Mouse (Mus musculus): ENCODE measurements around the gene Eif1ad. TPM values are rescaled to one million over a fixed set of nuclear protein-coding genes. Genes with fewer than 3 reads are reported as not detected.

The Eif1ad gene
- total and polyA plus RNA-seq, 2 experiments from 2014 or later: 33.4 to 50.3 TPM

DNA sequence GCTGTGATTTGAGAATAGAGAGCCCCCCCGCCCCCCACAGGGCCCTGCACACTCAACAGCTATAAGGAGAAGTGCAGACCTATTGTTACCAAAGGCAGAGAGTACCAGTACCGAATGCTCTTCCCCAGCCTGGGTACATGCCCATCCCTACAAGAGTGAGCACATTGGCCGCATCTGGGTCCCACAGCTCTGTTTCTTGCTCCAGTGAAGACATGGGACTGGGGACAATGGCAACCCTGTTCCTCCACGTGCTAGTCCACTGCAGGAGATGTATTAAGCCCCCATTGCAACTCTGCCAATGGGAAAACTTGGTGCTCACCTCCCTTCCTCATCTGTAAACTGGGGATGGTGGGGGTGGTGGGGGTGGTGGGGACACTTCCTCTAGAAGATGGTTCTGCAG, 47.3 kb downstream of the Eif1ad start:
- Histone ChIP-seq H3K27me3 (ENCODE audit: insufficient read depth, low read length) (no peaks in the 10 kb centered on the region), H3K4me3 (ENCODE audit: low read depth, low read length) (no peak overlapping the region), H3K4me2 (ENCODE audit: low read depth, low read length, poor library complexity, severe bottlenecking) (no peak overlapping the region), H3K27ac (ENCODE audit: low read depth, low read length) (no peak overlapping the region), H3K9me3 (ENCODE audit: low read length) (no peaks in the 10 kb centered on the region), H3K4me1 (ENCODE audit: insufficient read depth, low read length) (no peaks in the 10 kb centered on the region), H3K36me3 (ENCODE audit: insufficient read depth, low read length) (0 out of 2 replicates have a peak, but pooled peaks cover 6% of the 10 kb centered on the region), H3K9ac (replicated peaks; ENCODE audit: low read length, poor library complexity, severe bottlenecking) (no peak overlapping the region)
- TF ChIP-seq CTCF (IDR thresholded peaks at IDR 0.05): no peak
- no peak for ATAC-seq (ENCODE audit: low FRiP score)
- WGBS: 68% methylated on average over 4 of the region's 4 CpGs
- no peak for DNase-seq (ENCODE audit: low spot score)

GRCm38 (mm10) chr19:5414534-5414957, 48.0 kb downstream of the Eif1ad start:
- Histone ChIP-seq H3K4me3 (ENCODE audit: low read depth, low read length) (no peak overlapping the region), H3K9ac (replicated peaks; ENCODE audit: low read length, poor library complexity, severe bottlenecking) (no peak overlapping the region), H3K36me3 (ENCODE audit: insufficient read depth, low read length) (0 out of 2 replicates have a peak, but pooled peaks cover 6% of the 10 kb centered on the region), H3K9me3 (ENCODE audit: low read length) (no peaks in the 10 kb centered on the region), H3K27ac (ENCODE audit: low read depth, low read length) (no peak overlapping the region), H3K27me3 (ENCODE audit: insufficient read depth, low read length) (no peaks in the 10 kb centered on the region), H3K4me2 (ENCODE audit: low read depth, low read length, poor library complexity, severe bottlenecking) (no peak overlapping the region), H3K4me1 (ENCODE audit: insufficient read depth, low read length) (no peaks in the 10 kb centered on the region)
- 47% methylated on average over 2 of the region's 2 CpGs for WGBS
- no peak for ATAC-seq (ENCODE audit: low FRiP score)
- no peak for TF ChIP-seq CTCF (IDR thresholded peaks at IDR 0.05)
- DNase-seq (ENCODE audit: low spot score): no peak

DNA sequence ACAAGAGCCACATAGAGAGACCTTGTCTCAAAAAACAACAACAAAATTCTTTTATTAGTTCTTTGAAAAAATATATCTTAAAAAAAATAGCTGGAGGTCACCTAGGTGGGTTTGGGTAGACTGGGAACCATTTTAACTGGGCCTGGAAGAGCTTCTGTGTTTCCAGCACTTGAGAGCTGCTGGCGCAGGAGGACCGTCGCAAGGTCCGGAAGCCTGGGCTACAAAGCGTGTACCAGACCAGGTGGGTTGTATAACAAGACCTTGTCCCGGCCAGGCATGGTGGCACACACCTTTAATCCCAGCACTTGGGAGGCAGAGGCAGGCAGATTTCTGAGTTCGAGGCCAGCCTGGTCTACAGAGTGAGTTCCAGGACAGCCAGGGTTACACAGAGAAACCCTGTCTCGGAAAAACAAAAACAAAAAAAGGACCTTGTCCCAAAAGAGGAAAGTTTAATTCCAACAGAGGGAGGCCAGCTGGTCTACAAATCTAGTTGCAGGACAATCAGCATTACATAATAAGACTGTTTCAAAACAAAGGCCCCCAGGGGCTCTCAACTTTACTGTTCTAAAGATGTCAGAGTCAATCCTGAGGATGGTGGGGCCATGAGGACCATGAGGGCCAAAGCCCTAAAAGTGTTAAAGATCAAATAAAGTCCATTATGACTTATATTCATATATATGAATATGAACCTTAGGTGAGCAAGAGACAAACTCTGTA, 52.4 kb downstream of the Eif1ad start:
- Histone ChIP-seq H3K4me1 (ENCODE audit: insufficient read depth, low read length) (peaks cover 10% of the 10 kb centered on the region; the same call in 1 of the 2 replicates), H3K27me3 (ENCODE audit: insufficient read depth, low read length) (no peaks in the 10 kb centered on the region), H3K9ac (replicated peaks; ENCODE audit: low read length, poor library complexity, severe bottlenecking) (no peak overlapping the region), H3K4me2 (ENCODE audit: low read depth, low read length, poor library complexity, severe bottlenecking) (no peak overlapping the region), H3K36me3 (ENCODE audit: insufficient read depth, low read length) (peaks cover 31% of the 10 kb centered on the region), H3K9me3 (ENCODE audit: low read length) (no peaks in the 10 kb centered on the region), H3K27ac (ENCODE audit: low read depth, low read length) (no peak overlapping the region), H3K4me3 (ENCODE audit: low read depth, low read length) (no peak overlapping the region)
- ATAC-seq (ENCODE audit: low FRiP score) (no peak), DNase-seq (ENCODE audit: low spot score) (no peak)
- WGBS: 92% methylated on average over 8 of the region's 8 CpGs
- TF ChIP-seq CTCF (IDR thresholded peaks at IDR 0.05): no peak

GRCm38 (mm10) chr19:5419630-5420029, 53.1 kb downstream of the Eif1ad start:
- TF ChIP-seq CTCF (IDR thresholded peaks at IDR 0.05): no peak
- WGBS: 97% methylated on average over 9 of the region's 9 CpGs
- Histone ChIP-seq H3K36me3 (ENCODE audit: insufficient read depth, low read length) (peaks cover 31% of the 10 kb centered on the region), H3K4me2 (ENCODE audit: low read depth, low read length, poor library complexity, severe bottlenecking) (no peak overlapping the region), H3K4me3 (ENCODE audit: low read depth, low read length) (no peak overlapping the region), H3K27me3 (ENCODE audit: insufficient read depth, low read length) (no peaks in the 10 kb centered on the region), H3K4me1 (ENCODE audit: insufficient read depth, low read length) (peaks cover 10% of the 10 kb centered on the region; the same call in 1 of the 2 replicates), H3K9ac (replicated peaks; ENCODE audit: low read length, poor library complexity, severe bottlenecking) (no peak overlapping the region), H3K27ac (ENCODE audit: low read depth, low read length) (no peak overlapping the region), H3K9me3 (ENCODE audit: low read length) (no peaks in the 10 kb centered on the region)
- DNase-seq (ENCODE audit: low spot score) (no peak), ATAC-seq (ENCODE audit: low FRiP score) (no peak)

DNA sequence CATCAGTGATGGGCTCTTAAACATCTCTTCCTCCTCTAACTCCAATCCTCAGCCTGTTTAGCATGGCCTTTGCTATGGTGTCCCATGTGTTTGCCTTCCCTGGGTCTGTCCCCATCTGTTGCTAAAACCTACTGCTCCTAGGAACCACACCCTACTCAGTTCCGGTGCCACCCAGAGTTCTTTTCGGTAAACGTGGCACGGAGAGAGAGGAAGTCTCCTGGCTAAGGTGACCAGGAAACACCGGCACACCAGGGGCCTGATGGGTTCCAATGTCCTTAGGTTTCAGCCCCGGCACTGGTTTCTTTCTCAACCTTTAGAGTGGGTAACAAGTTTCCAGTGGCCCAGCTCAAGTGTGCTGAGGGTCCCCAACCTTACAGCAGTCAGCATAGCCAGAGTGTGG, 54.0 kb downstream of the Eif1ad start:
- no peak for ATAC-seq (ENCODE audit: low FRiP score)
- Histone ChIP-seq H3K27me3 (ENCODE audit: insufficient read depth, low read length) (no peaks in the 10 kb centered on the region), H3K4me2 (ENCODE audit: low read depth, low read length, poor library complexity, severe bottlenecking) (no peak overlapping the region), H3K36me3 (ENCODE audit: insufficient read depth, low read length) (peaks cover 31% of the 10 kb centered on the region), H3K9me3 (ENCODE audit: low read length) (no peaks in the 10 kb centered on the region), H3K9ac (replicated peaks; ENCODE audit: low read length, poor library complexity, severe bottlenecking) (no peak overlapping the region), H3K4me1 (ENCODE audit: insufficient read depth, low read length) (peaks cover 10% of the 10 kb centered on the region), H3K4me3 (ENCODE audit: low read depth, low read length) (no peak overlapping the region), H3K27ac (ENCODE audit: low read depth, low read length) (no peak overlapping the region)
- no peak for DNase-seq (ENCODE audit: low spot score)
- 94% methylated on average over 6 of the region's 6 CpGs for WGBS
- no peak for TF ChIP-seq CTCF (IDR thresholded peaks at IDR 0.05)

Other genes with a start within 250 kb of the Eif1ad start
- gene Klc2, start 248.2 kb upstream of the Eif1ad start, total RNA-seq (2014; rRNA removed): 187 and 201 TPM in 2 replicates
- 65.7 and 67.9 TPM in 2 replicates for gene Klc2, start 248.2 kb upstream of the Eif1ad start, polyA plus RNA-seq (2015; fragmentation: Nextera tagmentation; extraction: Ambion mirVana)
- gene Pacs1, start 93.6 kb upstream of the Eif1ad start, total RNA-seq (2014; rRNA removed): 86.4 and 124 TPM in 2 replicates
- gene Pacs1, start 93.6 kb upstream of the Eif1ad start, polyA plus RNA-seq (2015; fragmentation: Nextera tagmentation; extraction: Ambion mirVana): 47.9 and 49.9 TPM in 2 replicates
- gene Sf3b2, start 71.3 kb upstream of the Eif1ad start, total RNA-seq (2014; rRNA removed): 270 and 283 TPM in 2 replicates
- gene Sf3b2, start 71.3 kb upstream of the Eif1ad start, polyA plus RNA-seq (2015; fragmentation: Nextera tagmentation; extraction: Ambion mirVana): 312 and 315 TPM in 2 replicates
- 27.4 and 29.2 TPM in 2 replicates for gene Gal3st3, start 68.4 kb upstream of the Eif1ad start, total RNA-seq (2014; rRNA removed)
- 40.8 and 41.4 TPM in 2 replicates for gene Gal3st3, start 68.4 kb upstream of the Eif1ad start, polyA plus RNA-seq (2015; fragmentation: Nextera tagmentation; extraction: Ambion mirVana)
- gene Catsper1, start 31.0 kb upstream of the Eif1ad start, total RNA-seq (2014; rRNA removed): not detected in 2 replicates
- not detected in 2 replicates for gene Catsper1, start 31.0 kb upstream of the Eif1ad start, polyA plus RNA-seq (2015; fragmentation: Nextera tagmentation; extraction: Ambion mirVana)
- 0.82 and 1.1 TPM in 2 replicates for gene Cst6, start 17.2 kb upstream of the Eif1ad start, total RNA-seq (2014; rRNA removed)
- 13.1 and 14.9 TPM in 2 replicates for gene Cst6, start 17.2 kb upstream of the Eif1ad start, polyA plus RNA-seq (2015; fragmentation: Nextera tagmentation; extraction: Ambion mirVana)
- 72.9 and 79.6 TPM in 2 replicates for gene Banf1, start 427 bp downstream of the Eif1ad start, total RNA-seq (2014; rRNA removed)
- 310 and 313 TPM in 2 replicates for gene Banf1, start 427 bp downstream of the Eif1ad start, polyA plus RNA-seq (2015; fragmentation: Nextera tagmentation; extraction: Ambion mirVana)
- gene Sart1, start 22.0 kb downstream of the Eif1ad start, total RNA-seq (2014; rRNA removed): 28.9 and 37.0 TPM in 2 replicates
- gene Sart1, start 22.0 kb downstream of the Eif1ad start, polyA plus RNA-seq (2015; fragmentation: Nextera tagmentation; extraction: Ambion mirVana): 43.4 and 51.0 TPM in 2 replicates
- gene Tsga10ip, start 35.8 kb downstream of the Eif1ad start, total RNA-seq (2014; rRNA removed): not detected in 2 replicates
- 0.10 TPM in 1 of 2 replicates, not detected in the other for gene Tsga10ip, start 35.8 kb downstream of the Eif1ad start, polyA plus RNA-seq (2015; fragmentation: Nextera tagmentation; extraction: Ambion mirVana)
- gene Drap1, start 58.2 kb downstream of the Eif1ad start, total RNA-seq (2014; rRNA removed): 187 and 203 TPM in 2 replicates
- gene Drap1, start 58.2 kb downstream of the Eif1ad start, polyA plus RNA-seq (2015; fragmentation: Nextera tagmentation; extraction: Ambion mirVana): 332 and 342 TPM in 2 replicates
- 73.2 and 98.8 TPM in 2 replicates for gene AI837181, start 58.4 kb downstream of the Eif1ad start, total RNA-seq (2014; rRNA removed)
- gene AI837181, start 58.4 kb downstream of the Eif1ad start, polyA plus RNA-seq (2015; fragmentation: Nextera tagmentation; extraction: Ambion mirVana): 74.1 and 85.2 TPM in 2 replicates
- 0.11 TPM in 1 of 2 replicates, not detected in the other for gene Fosl1, start 80.8 kb downstream of the Eif1ad start, total RNA-seq (2014; rRNA removed)
- gene Fosl1, start 80.8 kb downstream of the Eif1ad start, polyA plus RNA-seq (2015; fragmentation: Nextera tagmentation; extraction: Ambion mirVana): not detected in 2 replicates
- 14.3 and 19.4 TPM in 2 replicates for gene Ccdc85b, start 91.2 kb downstream of the Eif1ad start, total RNA-seq (2014; rRNA removed)
- 15.4 and 15.6 TPM in 2 replicates for gene Ccdc85b, start 91.2 kb downstream of the Eif1ad start, polyA plus RNA-seq (2015; fragmentation: Nextera tagmentation; extraction: Ambion mirVana)
- gene Fibp, start 93.9 kb downstream of the Eif1ad start, total RNA-seq (2014; rRNA removed): 91.4 and 122 TPM in 2 replicates
- gene Fibp, start 93.9 kb downstream of the Eif1ad start, polyA plus RNA-seq (2015; fragmentation: Nextera tagmentation; extraction: Ambion mirVana): 174 and 191 TPM in 2 replicates
- gene Ctsw, start 101.8 kb downstream of the Eif1ad start, total RNA-seq (2014; rRNA removed): 0.33 and 0.94 TPM in 2 replicates
- 1.5 and 1.9 TPM in 2 replicates for gene Ctsw, start 101.8 kb downstream of the Eif1ad start, polyA plus RNA-seq (2015; fragmentation: Nextera tagmentation; extraction: Ambion mirVana)
- 32.9 and 33.7 TPM in 2 replicates for gene Efemp2, start 107.2 kb downstream of the Eif1ad start, total RNA-seq (2014; rRNA removed)
- gene Efemp2, start 107.2 kb downstream of the Eif1ad start, polyA plus RNA-seq (2015; fragmentation: Nextera tagmentation; extraction: Ambion mirVana): 35.2 and 36.1 TPM in 2 replicates
- gene Mus81, start 121.7 kb downstream of the Eif1ad start, total RNA-seq (2014; rRNA removed): 60.9 and 87.3 TPM in 2 replicates
- 27.9 and 30.4 TPM in 2 replicates for gene Mus81, start 121.7 kb downstream of the Eif1ad start, polyA plus RNA-seq (2015; fragmentation: Nextera tagmentation; extraction: Ambion mirVana)
- gene Cfl1, start 123.7 kb downstream of the Eif1ad start, total RNA-seq (2014; rRNA removed): 1,453 and 1,672 TPM in 2 replicates
- 3,482 and 3,602 TPM in 2 replicates for gene Cfl1, start 123.7 kb downstream of the Eif1ad start, polyA plus RNA-seq (2015; fragmentation: Nextera tagmentation; extraction: Ambion mirVana)
- 3.2 and 7.3 TPM in 2 replicates for gene 1700020D05Rik, start 137.0 kb downstream of the Eif1ad start, total RNA-seq (2014; rRNA removed)
- gene 1700020D05Rik, start 137.0 kb downstream of the Eif1ad start, polyA plus RNA-seq (2015; fragmentation: Nextera tagmentation; extraction: Ambion mirVana): 0.20 TPM in 1 of 2 replicates, not detected in the other
- gene Snx32, start 143.8 kb downstream of the Eif1ad start, total RNA-seq (2014; rRNA removed): 86.2 and 100 TPM in 2 replicates
- 88.7 and 94.4 TPM in 2 replicates for gene Snx32, start 143.8 kb downstream of the Eif1ad start, polyA plus RNA-seq (2015; fragmentation: Nextera tagmentation; extraction: Ambion mirVana)
- gene Ovol1, start 193.9 kb downstream of the Eif1ad start, total RNA-seq (2014; rRNA removed): 0.27 TPM in 1 of 2 replicates, not detected in the other
- 0.05 TPM in 1 of 2 replicates, not detected in the other for gene Ovol1, start 193.9 kb downstream of the Eif1ad start, polyA plus RNA-seq (2015; fragmentation: Nextera tagmentation; extraction: Ambion mirVana)
- 12.8 and 14.5 TPM in 2 replicates for gene Ap5b1, start 201.3 kb downstream of the Eif1ad start, total RNA-seq (2014; rRNA removed)
- gene Ap5b1, start 201.3 kb downstream of the Eif1ad start, polyA plus RNA-seq (2015; fragmentation: Nextera tagmentation; extraction: Ambion mirVana): 1.9 and 2.2 TPM in 2 replicates
- gene Rnaseh2c, start 235.1 kb downstream of the Eif1ad start, total RNA-seq (2014; rRNA removed): 19.8 and 27.1 TPM in 2 replicates
- 43.1 and 50.9 TPM in 2 replicates for gene Rnaseh2c, start 235.1 kb downstream of the Eif1ad start, polyA plus RNA-seq (2015; fragmentation: Nextera tagmentation; extraction: Ambion mirVana)
- gene Kat5, start 243.5 kb downstream of the Eif1ad start, total RNA-seq (2014; rRNA removed): 126 and 150 TPM in 2 replicates
- 73.9 and 76.8 TPM in 2 replicates for gene Kat5, start 243.5 kb downstream of the Eif1ad start, polyA plus RNA-seq (2015; fragmentation: Nextera tagmentation; extraction: Ambion mirVana)

Data from midbrain, postnatal 0 days (tissue).